Mouse (Mus musculus) stomach, postnatal 0 days (tissue): ENCODE data around the gene Acer3. TPM values are rescaled to one million over a fixed set of nuclear protein-coding genes. Genes with fewer than 3 reads are reported as not detected.
A peak's percentile ranks its signal among the peaks of the same experiment; 100 is the strongest.

Source experiments
- ATAC-seq: fragments of 200-750 bp; cut with Nextera tagmentation; 2 replicates; pipeline ENCODE4 v1.8.0; 2017; ENCODE audit not compliant: low FRiP score, low TSS enrichment
- DNase-seq: peaks from one replicate; pipeline ENCODE4 v3.0.0-alpha.2; 2016; ENCODE audit warnings: low spot score
- H3K27ac ChIP-seq: fragments of 300-500 bp; sonication (generic); replicated peaks from 2 replicates; pipeline ENCODE4 v1.5.1; 2014; ENCODE audit warnings: mild to moderate bottlenecking, control low read depth
- H3K27me3 ChIP-seq: fragments of 300-500 bp; sonication (generic); 2 replicates; pipeline ENCODE4 v1.6.1; 2014; ENCODE audit warnings: low read length; ENCODE audit not compliant: control insufficient read depth, insufficient read depth
- H3K36me3 ChIP-seq: fragments of 300-500 bp; sonication (generic); 2 replicates; pipeline ENCODE4 v1.6.1; 2014; ENCODE audit warnings: low read length, mixed read lengths; ENCODE audit not compliant: control insufficient read depth, insufficient read depth
- H3K4me1 ChIP-seq: fragments of 300-500 bp; sonication (generic); replicated peaks from 2 replicates; pipeline ENCODE4 v1.6.1; 2014; ENCODE audit warnings: antibody characterized with exemption; ENCODE audit not compliant: control insufficient read depth, insufficient read depth
- H3K4me2 ChIP-seq: fragments of 300-500 bp; sonication (generic); replicated peaks from 2 replicates; pipeline ENCODE4 v1.6.1; 2014; ENCODE audit warnings: low read depth, mild to moderate bottlenecking, control low read depth, moderate library complexity
- H3K4me3 ChIP-seq: fragments of 300-500 bp; sonication (generic); 2 replicates; pipeline ENCODE4 v1.5.1; 2014; ENCODE audit warnings: low read depth, low read length, control low read depth
- H3K9ac ChIP-seq: fragments of 300-500 bp; sonication (generic); 2 replicates; pipeline ENCODE4 v1.6.1; 2014; ENCODE audit warnings: mild to moderate bottlenecking, low read length, control low read depth, mixed read lengths
- H3K9me3 ChIP-seq: fragments of 300-500 bp; sonication (generic); 2 replicates; pipeline ENCODE4 v1.6.1; 2016; ENCODE audit warnings: low read length; ENCODE audit not compliant: control insufficient read depth
- CTCF ChIP-seq: IDR thresholded peaks from 2 replicates; pipeline ENCODE4 v1.5.1; 2016; ENCODE audit warnings: antibody characterized with exemption, low read depth, mild to moderate bottlenecking, moderate library complexity
- EP300 ChIP-seq: optimal IDR thresholded peaks from 2 replicates; pipeline ENCODE3; 2016; ENCODE audit warnings: antibody characterized with exemption
- WGBS: fragments of 180-500 bp; shearing (Covaris S2); extraction: QIAGEN DNeasy Blood & Tissue Kit; methylation state at CpG from one replicate; pipeline ENCODE4 v1.1.7; 2014; 5-methylcytosine and 5-hydroxymethylcytosine counted together
- polyA plus RNA-seq: library from polyadenylated mRNA; unstranded; fragments of >200 nt; fragmentation: Nextera tagmentation; extraction: Ambion mirVana; gene quantifications from 2 replicates; pipeline ENCODE4 v1.2.1, GENCODE M21; 2015

Gene Acer3
- polyA plus RNA-seq, 1 experiment from 2014 or later = 37.7 TPM

DNA sequence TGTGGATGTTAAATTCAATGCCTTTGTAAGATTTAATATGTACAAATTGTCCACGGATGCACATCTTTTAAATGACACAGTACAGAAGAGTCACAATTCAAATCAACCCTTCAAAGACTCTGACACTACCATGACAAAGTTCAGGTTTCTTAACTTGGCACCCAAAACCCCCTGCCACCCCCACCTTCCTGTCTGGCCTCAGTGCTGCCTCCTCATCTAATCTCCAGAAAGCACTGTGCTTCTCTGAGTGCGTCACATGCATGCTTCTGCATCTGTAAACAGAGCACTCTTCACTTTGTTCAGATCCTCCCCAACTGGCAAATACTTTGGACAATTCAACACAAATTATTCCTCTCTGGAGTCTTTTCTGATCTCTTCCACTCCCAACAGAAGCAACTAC, 68.5 kb downstream of the Acer3 start:
- Histone ChIP-seq H3K4me2 (no peak overlapping the region), H3K4me1 (no peaks in the 10 kb centered on the region), H3K9ac (no peak overlapping the region), H3K27ac (no peak overlapping the region), H3K27me3 (no peaks in the 10 kb centered on the region), H3K4me3 (no peak overlapping the region), H3K36me3 (no peaks in the 10 kb centered on the region), H3K9me3 (no peaks in the 10 kb centered on the region)
- no peak for ATAC-seq
- no peak for DNase-seq
- 83% methylated on average over 2 of the region's 2 CpGs for WGBS
- TF ChIP-seq EP300 (no peak), CTCF (no peak)

DNA sequence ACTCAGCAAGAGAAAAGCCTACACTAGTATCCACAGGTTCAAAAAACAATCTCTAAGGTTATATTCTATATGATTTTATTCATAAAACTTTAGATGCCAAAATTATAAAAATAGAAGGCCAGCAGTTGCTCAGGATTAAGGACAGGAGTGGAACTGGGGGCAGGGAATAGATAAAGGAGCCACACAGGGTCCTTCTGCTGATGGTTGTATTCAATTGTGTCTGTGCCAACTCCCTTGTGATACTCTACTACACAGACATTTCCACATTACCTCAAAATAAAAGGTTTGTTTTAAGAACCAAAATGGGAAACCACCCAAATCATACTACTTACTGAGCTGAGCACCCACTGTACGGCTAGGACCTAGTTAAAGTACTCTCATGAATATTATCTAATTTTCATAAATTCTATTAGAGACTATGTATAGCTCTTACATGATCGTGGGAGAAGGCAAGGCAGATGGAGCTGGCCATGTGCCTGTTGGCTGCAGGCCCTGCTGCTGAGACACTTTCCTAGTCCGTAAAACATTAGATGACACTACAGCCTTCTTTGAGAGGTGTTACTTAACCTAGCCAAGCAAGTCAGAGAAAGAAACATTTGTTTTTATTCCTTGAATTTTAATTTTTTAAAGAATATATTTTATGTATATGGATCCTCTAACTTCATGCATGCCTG, 84.2 kb downstream of the Acer3 start:
- ATAC-seq (no peak), DNase-seq (no peak)
- no peak overlapping the region for H3K9ac ChIP-seq
- 64% methylated on average over 3 of the region's 3 CpGs for WGBS
- no peak overlapping the region for H3K27ac ChIP-seq
- H3K36me3 ChIP-seq = no peaks in the 10 kb centered on the region
- no peak for TF ChIP-seq CTCF
- TF ChIP-seq EP300 = no peak
- H3K4me1 ChIP-seq = no peaks in the 10 kb centered on the region
- H3K9me3 ChIP-seq = no peaks in the 10 kb centered on the region
- no peak overlapping the region for H3K4me2 ChIP-seq
- no peaks in the 10 kb centered on the region for H3K27me3 ChIP-seq
- no peak overlapping the region for H3K4me3 ChIP-seq

DNA sequence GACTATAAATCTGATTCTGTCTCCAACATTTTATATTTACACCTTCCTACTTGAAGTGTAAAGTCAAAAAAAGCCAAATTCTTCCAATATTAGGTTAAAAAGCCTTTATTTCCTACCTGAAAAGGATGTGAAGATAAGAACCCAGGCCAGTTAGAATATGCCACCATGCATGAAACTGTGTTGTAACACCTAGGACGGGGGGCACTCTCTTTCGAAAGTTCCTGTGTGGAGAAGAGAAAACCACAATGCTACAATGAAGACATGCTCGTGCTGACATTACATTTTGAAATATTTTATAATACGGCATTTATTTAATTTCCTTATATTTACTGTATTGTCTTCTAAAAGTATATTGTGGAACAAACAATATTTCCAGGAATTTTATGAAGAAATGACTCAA, 97.2 kb downstream of the Acer3 start:
- Histone ChIP-seq H3K36me3 (no peaks in the 10 kb centered on the region), H3K27me3 (no peaks in the 10 kb centered on the region), H3K4me1 (no peaks in the 10 kb centered on the region), H3K9me3 (no peaks in the 10 kb centered on the region), H3K4me2 (no peak overlapping the region), H3K27ac (no peak overlapping the region), H3K9ac (no peak overlapping the region), H3K4me3 (no peak overlapping the region)
- DNase-seq (no peak), ATAC-seq (no peak)
- 92% methylated on average over 4 of the region's 4 CpGs for WGBS
- TF ChIP-seq CTCF = no peak
- no peak for TF ChIP-seq EP300

DNA sequence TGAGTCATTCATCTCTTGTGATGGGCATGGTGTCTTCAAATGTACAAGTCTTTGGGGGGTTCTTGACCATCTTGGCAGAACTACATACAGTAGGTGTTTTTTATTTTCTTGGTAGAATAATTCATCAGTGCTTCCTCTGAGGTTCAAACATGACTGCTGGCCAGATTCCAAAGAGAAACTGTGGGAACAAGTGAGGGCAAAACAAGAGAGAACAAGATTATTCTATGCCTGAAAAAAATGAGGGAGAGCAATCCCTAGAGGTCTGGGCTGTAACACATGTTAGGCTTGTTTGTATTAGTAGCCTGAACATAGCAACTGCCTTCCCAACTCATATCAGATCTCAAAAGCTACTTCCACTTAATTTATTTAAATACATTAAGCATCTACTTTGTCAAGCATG, 104.3 kb downstream of the Acer3 start:
- ATAC-seq (no peak), DNase-seq (no peak)
- no peaks in the 10 kb centered on the region for H3K4me1 ChIP-seq
- no peak overlapping the region for H3K27ac ChIP-seq
- H3K36me3 ChIP-seq = no peaks in the 10 kb centered on the region
- H3K4me3 ChIP-seq = no peak overlapping the region
- no peak for TF ChIP-seq EP300
- no peak overlapping the region for H3K4me2 ChIP-seq
- no peaks in the 10 kb centered on the region for H3K27me3 ChIP-seq
- no peaks in the 10 kb centered on the region for H3K9me3 ChIP-seq
- no peak overlapping the region for H3K9ac ChIP-seq

DNA sequence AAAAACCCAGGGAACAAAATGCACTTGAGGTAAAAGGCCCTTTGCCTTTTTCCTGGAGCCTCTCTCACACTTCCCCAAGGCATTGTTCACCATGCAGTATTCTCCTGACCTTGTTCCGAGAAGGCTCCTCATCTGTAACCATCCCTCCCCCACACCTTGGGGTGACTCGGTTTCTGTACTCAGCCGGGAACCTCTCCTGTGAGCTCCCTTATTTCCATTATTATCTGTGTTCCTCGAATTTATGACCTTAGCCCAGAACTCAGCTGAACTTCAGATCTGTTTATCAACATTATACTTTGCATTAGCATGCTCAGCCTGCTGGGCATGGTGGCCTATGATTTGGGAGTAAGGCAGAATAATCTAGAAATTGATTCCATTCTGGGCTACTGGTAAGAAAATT, 118.1 kb downstream of the Acer3 start:
- Histone ChIP-seq H3K27ac (no peak overlapping the region), H3K9me3 (no peaks in the 10 kb centered on the region), H3K27me3 (no peaks in the 10 kb centered on the region), H3K9ac (no peak overlapping the region), H3K4me3 (no peak overlapping the region), H3K4me2 (no peak overlapping the region), H3K4me1 (no peaks in the 10 kb centered on the region), H3K36me3 (no peaks in the 10 kb centered on the region)
- 48% methylated on average over 4 of the region's 4 CpGs for WGBS
- TF ChIP-seq CTCF = no peak
- TF ChIP-seq EP300 = no peak
- no peak for ATAC-seq
- DNase-seq = no peak

DNA sequence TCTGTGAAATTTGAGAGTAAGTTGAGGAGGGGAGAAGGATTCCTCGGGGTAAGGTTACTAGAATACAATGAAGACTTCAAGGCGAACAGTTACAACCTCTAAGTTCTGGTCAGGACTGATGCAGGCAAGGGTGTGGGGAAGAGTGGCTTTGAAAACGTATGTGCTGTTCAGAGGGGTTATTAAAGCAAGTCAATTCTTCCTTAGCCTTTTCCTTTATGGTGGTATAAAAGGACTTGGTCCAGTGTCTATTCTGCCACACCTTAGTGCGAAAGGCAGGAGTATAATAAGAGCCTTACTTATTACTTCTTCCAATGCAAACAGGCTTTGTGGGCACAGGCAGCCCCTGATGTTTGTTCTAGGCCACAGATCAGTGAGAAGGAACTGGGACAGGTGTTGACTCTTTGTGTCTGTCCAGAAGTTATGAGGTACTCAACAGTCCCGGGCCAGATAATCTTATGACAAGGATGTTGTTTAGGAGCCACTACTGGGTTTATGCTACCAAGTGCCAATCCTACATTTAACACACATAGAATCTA, 119.4 kb downstream of the Acer3 start:
- H3K4me1 ChIP-seq = no peaks in the 10 kb centered on the region
- TF ChIP-seq EP300 = no peak
- no peak overlapping the region for H3K4me2 ChIP-seq
- no peaks in the 10 kb centered on the region for H3K27me3 ChIP-seq
- H3K36me3 ChIP-seq = no peaks in the 10 kb centered on the region
- DNase-seq (no peak), ATAC-seq (peak; percentile 43; the same call in 1 of the 2 replicates)
- H3K9me3 ChIP-seq = no peaks in the 10 kb centered on the region
- WGBS = 61% methylated on average over 5 of the region's 5 CpGs
- no peak overlapping the region for H3K9ac ChIP-seq
- H3K27ac ChIP-seq = no peak overlapping the region
- H3K4me3 ChIP-seq = no peak overlapping the region
